Mouse (Mus musculus) thymus, adult 2 months (tissue): ENCODE data around the gene Bid. TPM values are rescaled to one million over a fixed set of nuclear protein-coding genes. Genes with fewer than 3 reads are reported as not detected.

ENCODE experiments used
- DNase-seq: peaks from one replicate; pipeline ENCODE4 v3.0.0; 2021
- H3K27ac ChIP-seq: fragments of 200-500 bp; 2 replicates; pipeline ENCODE4 v1.5.1; 2012; ENCODE audit warnings: low read length, control low read depth; ENCODE audit not compliant: control insufficient read depth, insufficient read depth
- H3K27me3 ChIP-seq: fragments of 200-500 bp; 2 replicates; pipeline ENCODE4 v1.6.1; 2012; ENCODE audit warnings: mild to moderate bottlenecking, low read length, moderate library complexity, mixed read lengths; ENCODE audit not compliant: control insufficient read depth, insufficient read depth
- H3K36me3 ChIP-seq: fragments of 200-500 bp; 2 replicates; pipeline ENCODE4 v1.6.1; 2012; ENCODE audit warnings: mild to moderate bottlenecking, low read length, moderate library complexity; ENCODE audit not compliant: control insufficient read depth, insufficient read depth
- H3K4me1 ChIP-seq: fragments of 200-500 bp; replicated peaks from 2 replicates; pipeline ENCODE4 v1.6.1; 2012; ENCODE audit warnings: low read length; ENCODE audit not compliant: control insufficient read depth, insufficient read depth
- H3K4me3 ChIP-seq: fragments of 200-500 bp; 2 replicates; pipeline ENCODE4 v1.5.1; 2012; ENCODE audit warnings: mild to moderate bottlenecking, low read length, control low read depth, moderate library complexity; ENCODE audit not compliant: control insufficient read depth, insufficient read depth
- CTCF ChIP-seq: fragments of 200-500 bp; IDR thresholded peaks from 2 replicates; pipeline ENCODE4 v1.5.1; 2012; ENCODE audit warnings: mild to moderate bottlenecking, control low read depth, low read length, moderate library complexity, borderline replicate concordance; ENCODE audit not compliant: control insufficient read depth, poor library complexity, insufficient read depth; ENCODE audit errors: extremely low read depth
- POLR2A ChIP-seq: fragments of 200-500 bp; IDR thresholded peaks from 2 replicates; pipeline ENCODE4 v1.6.1; 2012; ENCODE audit warnings: mild to moderate bottlenecking, low read length, control low read depth, moderate library complexity; ENCODE audit not compliant: control insufficient read depth, poor library complexity, insufficient read depth; ENCODE audit errors: extremely low read depth
- WGBS: fragments of 180-500 bp; shearing (Covaris S2); methylation state at CpG from one replicate; pipeline ENCODE4 v1.1.7; 2018; 5-methylcytosine and 5-hydroxymethylcytosine counted together
- polyA plus RNA-seq: library from polyadenylated mRNA; depleted of rRNA; stranded (reverse); fragments of >200 nt; gene quantifications from 2 replicates; pipeline ENCODE4 v1.2.3, GENCODE M21; 2012; rRNA removed

Bid gene
- polyA plus RNA-seq: 36.5 and 43.1 TPM in 2 replicates

DNA sequence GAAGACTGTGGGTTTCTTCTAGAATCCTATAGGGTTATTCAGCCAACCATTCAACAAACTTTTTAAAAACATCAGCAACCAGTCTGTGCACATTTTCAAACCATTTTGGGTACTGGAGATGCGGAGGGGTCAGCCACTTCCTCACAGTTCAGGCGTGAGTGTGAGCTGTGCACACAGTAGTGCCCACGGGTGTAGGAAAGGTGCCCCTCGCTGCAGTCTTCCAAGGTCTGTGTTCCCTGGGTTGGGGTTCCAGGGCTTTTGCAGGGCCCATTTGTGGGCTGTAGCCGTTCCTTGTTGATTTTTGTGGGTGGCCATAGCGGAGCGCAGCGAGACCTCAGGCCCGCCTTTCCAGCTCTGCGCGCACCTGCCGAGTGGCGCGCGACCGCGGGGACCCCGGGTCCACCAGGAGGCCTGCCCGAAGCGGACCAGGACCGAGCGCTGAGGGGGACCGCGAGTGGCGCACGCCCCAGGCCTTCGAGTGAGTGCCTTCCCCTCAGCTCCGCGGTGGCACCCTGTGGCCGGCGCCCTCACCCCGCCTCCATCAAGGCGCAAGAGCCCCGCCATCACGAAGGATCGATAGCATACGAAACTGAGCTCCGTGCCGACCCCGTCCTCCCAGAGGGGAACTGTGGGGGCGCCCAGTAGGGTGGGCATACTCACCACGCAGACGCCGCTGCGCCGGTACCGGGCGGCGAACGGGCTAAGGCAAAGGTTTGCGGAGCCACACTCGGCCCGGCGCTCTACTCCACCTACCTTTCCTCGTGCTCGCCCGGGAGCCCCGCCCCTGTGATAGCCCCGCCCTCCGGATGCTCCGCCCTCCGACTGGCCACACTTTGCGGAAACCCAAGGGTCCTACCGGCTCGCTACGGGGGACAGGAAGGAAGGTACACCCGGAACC lies at the start of gene Bid:
TSS of gene Bid (minus strand) at position 780 of the 898 bp plus-strand sequence.
- under 1% methylated on average over 67 of the region's 67 CpGs for WGBS
- Histone ChIP-seq H3K4me1 (peaks cover 40% of the 10 kb centered on the region), H3K27me3 (no peaks in the 10 kb centered on the region), H3K36me3 (no peaks in the 10 kb centered on the region), H3K27ac (no peak within 1 kb of the TSS), H3K4me3 (peak within 1 kb of the TSS; percentile 98)
- TF ChIP-seq CTCF (no peak), POLR2A (no peak)
- peak; percentile 97 for DNase-seq

DNA sequence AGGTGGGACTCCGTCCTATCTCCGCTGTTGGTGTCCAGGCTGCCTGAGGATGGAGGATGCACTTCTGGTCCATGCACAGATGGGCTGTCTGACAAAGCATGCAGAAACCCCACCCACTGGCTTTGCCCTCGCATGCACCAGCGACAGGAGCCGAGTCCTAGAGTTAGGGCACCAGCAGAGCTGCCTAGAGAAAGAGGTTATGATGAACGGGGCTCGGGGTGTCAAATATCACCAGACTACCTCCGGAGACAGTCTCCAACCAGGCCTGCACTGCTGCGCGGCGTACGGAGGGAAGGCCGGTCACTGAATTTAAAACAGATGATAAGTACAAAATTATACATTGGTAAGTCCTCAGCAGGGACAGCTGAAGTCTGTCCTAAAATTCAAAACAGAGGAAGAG lies 49.2 kb upstream of the Bid start:
- 98% methylated on average over 13 of the region's 13 CpGs for WGBS
- H3K36me3 ChIP-seq: no peaks in the 10 kb centered on the region

DNA sequence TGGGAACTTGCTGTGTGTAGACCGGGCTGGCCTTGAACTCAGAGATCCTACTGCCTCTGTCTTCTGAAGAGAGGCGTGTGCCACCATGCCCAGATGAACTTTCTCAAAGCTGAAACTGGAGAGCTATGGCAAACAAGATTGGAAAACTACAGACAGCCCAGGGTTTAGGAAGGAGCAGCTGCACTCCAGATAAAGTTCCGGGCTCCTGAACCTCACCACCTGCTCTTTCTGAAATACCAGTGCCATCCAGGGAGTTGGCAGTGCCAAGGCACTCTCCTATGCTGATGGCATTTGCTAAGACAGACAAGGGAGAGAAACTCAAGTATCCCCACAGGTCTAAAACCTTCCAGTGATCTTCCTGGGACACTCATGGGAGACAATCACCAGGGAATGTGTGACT lies 47.5 kb upstream of the Bid start:
- TF ChIP-seq POLR2A: no peak
- no peak for TF ChIP-seq CTCF

More for the DNA sequence above, 49.2 kb upstream of the Bid start:
- no peak for TF ChIP-seq POLR2A
- no peak for TF ChIP-seq CTCF
- no peak overlapping the region for H3K4me3 ChIP-seq
- no peaks in the 10 kb centered on the region for H3K27me3 ChIP-seq
- no peak for DNase-seq
- peaks cover 4% of the 10 kb centered on the region; the same call in 1 of the 2 replicates for H3K4me1 ChIP-seq
- no peak overlapping the region for H3K27ac ChIP-seq

DNA sequence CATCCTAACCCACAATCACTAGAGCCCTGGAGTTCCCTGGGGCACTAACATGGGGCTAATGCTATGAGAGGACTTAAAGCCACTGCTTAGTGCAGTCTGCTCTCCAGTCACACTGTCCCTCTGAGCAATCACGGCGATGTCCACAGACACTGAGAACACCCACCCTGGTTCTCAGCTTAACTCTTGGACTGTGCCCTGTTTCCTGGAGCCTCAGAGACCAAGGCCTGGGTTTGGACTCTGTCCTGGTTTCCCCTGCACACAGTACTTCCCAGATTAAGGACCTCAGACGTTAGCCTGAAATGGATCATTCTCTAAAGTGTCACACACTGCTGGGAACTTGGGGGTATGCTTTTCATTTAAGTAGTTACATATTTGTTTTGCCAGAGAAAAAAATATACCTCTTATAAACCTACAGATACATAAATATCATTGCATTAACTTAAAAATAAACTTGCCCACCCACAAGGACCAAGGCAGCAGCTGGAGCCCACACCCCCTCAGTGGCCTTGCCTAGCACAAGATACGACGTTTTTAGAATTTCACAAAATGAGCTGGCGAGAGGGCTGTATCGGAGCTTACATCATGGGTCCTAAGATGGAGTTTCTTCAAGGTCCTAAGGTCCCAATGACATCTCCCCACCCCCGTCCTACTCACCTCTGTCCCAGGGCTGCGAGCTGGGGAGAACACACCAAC lies 43.8 kb upstream of the Bid start:
- TF ChIP-seq CTCF (no peak), POLR2A (no peak)
- Histone ChIP-seq H3K4me1 (peaks cover 44% of the 10 kb centered on the region), H3K27ac (no peak overlapping the region), H3K4me3 (no peak overlapping the region), H3K36me3 (no peaks in the 10 kb centered on the region), H3K27me3 (no peaks in the 10 kb centered on the region)
- 97% methylated on average over 9 of the region's 9 CpGs for WGBS
- DNase-seq: no peak

More for the DNA sequence above, 47.5 kb upstream of the Bid start:
- Histone ChIP-seq H3K27me3 (no peaks in the 10 kb centered on the region), H3K36me3 (no peaks in the 10 kb centered on the region), H3K4me3 (no peak overlapping the region), H3K27ac (no peak overlapping the region), H3K4me1 (peaks cover 8% of the 10 kb centered on the region; the same call in 1 of the 2 replicates)
- 96% methylated on average over 3 of the region's 3 CpGs for WGBS
- no peak for DNase-seq

DNA sequence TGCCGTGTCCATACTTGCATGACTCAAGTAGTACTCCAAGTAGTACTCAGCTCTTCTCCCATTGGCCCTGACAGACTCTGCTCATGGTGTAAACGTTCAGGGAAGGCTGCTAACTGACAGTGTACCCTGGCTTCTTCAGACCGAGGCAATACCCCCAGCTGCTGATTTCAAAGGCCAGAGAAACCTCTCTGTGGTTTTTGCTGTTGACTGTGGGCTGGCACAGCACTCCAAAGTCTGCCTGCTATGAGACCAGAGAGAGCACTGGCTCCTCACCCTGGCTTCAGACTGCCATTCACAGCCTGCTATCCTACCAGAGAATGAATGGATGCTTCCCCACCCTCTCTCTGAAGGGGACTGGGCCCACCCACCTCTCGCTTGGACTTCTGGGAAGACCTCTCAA lies 40.7 kb upstream of the Bid start:
- Histone ChIP-seq H3K4me3 (no peak overlapping the region), H3K4me1 (peaks cover 57% of the 10 kb centered on the region), H3K36me3 (no peaks in the 10 kb centered on the region), H3K27me3 (no peaks in the 10 kb centered on the region), H3K27ac (peak overlapping the region; percentile 85)
- DNase-seq: peak; percentile 77
- no peak for TF ChIP-seq CTCF
- no peak for TF ChIP-seq POLR2A
- 10% methylated on average over 4 of the region's 4 CpGs for WGBS

DNA sequence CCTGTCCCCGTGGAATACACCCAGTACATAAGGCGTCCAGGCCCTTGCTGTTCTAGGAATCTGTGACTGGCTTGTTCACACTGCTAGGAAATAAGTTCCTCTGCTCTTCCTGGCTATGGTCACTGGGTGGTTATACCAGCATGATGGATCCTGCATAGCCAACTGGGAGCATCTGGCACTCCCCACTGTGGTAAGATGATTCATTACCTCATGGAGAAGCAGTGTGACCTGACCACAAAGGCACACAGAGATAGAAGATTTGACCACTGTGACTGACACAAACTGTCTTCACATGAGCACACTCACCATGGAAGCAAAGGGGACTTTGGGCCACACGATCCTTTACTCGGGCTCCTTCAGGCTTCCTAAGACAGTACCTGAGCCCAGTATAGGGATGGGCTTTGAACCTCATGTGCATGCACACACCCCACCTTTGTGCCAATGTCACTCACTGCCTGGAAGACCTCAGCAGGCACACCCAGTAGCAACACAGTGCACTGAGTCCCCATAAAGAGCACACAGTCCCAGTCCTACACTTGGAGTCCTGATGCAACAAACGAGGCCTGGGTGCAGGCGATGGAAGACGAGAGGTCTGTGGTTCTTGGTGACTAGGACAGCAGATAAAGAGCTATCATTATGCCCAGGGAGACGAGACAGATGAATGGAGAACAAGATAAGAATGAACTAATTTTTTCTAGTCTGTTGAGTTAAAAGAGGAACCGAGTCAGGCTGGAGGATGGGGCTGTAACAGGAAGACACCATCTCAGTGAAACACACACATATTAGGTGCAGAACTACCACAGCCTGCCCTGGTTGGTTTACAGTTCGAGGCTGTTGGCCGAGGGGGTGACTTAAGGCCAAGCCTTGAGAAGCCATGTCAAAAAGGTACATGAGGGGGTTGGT lies 39.9 kb upstream of the Bid start:
- no peaks in the 10 kb centered on the region for H3K27me3 ChIP-seq
- TF ChIP-seq CTCF (no peak), POLR2A (no peak)
- WGBS: 39% methylated on average over 11 of the region's 11 CpGs
- H3K36me3 ChIP-seq: no peaks in the 10 kb centered on the region
- DNase-seq: peak; percentile 29
- peak overlapping the region; percentile 85 for H3K27ac ChIP-seq
- no peak overlapping the region for H3K4me3 ChIP-seq
- peaks cover 55% of the 10 kb centered on the region for H3K4me1 ChIP-seq
